Mouse (Mus musculus) bone marrow, adult 2 months (tissue): ENCODE measurements around the gene Scaper.

Experiments used
- CTCF ChIP-seq: fragments of 200-500 bp; IDR thresholded peaks from 2 replicates; pipeline ENCODE4 v1.5.1; 2011; ENCODE audit warnings: low read length, control low read depth; ENCODE audit not compliant: control insufficient read depth, insufficient read depth
- POLR2A ChIP-seq: fragments of 200-500 bp; IDR thresholded peaks from 2 replicates; pipeline ENCODE4 v1.6.1; 2011; ENCODE audit warnings: low read depth, mild to moderate bottlenecking, control low read depth, low read length, borderline replicate concordance; ENCODE audit not compliant: control insufficient read depth

GRCm38 (mm10) chr9:55509731-55510130, 428.2 kb downstream of the Scaper start:
- no peak for TF ChIP-seq CTCF
- no peak for TF ChIP-seq POLR2A
